Mouse (Mus musculus) neural tube, embryonic 10.5 days (tissue): ENCODE data around the gene 6330403K07Rik.
A peak's percentile ranks its signal among the peaks of the same experiment; 100 is the strongest.

Source experiments
- DNase-seq: peaks from one replicate; pipeline ENCODE4 v3.0.0-alpha.2; 2017; ENCODE audit warnings: low spot score; ENCODE audit errors: extremely low spot score

6330403K07Rik gene

DNA sequence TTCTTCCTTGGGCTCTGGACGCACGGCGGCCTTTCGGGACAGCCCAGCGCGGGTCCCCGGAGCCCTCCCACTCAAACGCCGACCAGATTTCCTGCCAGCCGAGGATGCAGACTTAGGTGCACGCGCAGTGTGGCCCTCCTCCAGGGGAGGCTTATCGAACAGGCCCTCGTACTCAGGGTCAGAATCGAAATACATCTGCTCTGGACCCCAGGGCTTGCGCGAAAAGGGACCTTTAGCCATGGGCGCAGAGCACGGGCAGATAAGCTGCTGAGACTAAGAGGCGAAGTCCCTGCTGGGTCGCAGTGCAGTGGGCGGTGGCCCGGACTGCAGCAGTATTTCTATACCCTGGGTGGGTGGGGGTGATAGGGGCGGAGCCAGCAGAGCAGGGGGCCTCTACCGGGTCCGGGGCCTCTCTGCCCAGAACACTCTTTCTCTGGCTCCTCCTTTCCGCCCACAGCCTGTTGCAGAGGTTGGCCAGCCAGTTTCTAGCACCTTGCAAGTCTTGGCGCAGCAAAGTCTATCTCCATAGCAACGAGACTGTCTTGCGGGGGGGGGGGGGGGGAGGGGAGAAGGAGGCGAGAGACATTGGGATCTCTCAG, at the start of gene 6330403K07Rik:
Gene 6330403K07Rik, minus strand, starts transcription at position 351 of the 599 bp plus-strand sequence.
- peak; percentile 84 for DNase-seq

DNA sequence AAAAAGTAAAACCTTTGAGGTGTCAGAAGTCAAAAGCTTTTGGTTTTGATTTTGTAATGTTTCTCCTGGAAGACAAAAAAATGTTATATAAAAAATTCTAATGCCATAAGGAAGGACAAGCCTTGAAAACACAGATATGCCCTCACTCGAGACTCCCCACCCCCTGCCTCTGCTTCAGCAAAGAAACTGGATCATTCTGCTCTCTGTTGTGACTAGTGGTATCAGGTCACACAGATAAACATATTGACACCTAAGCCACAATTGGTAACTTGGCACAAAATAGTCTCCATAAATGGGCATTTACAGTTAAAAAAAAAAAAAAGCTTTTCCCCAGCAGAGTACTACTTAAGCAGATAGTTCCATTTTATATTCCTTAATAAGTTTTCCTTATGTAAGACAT, 43.0 kb upstream of the 6330403K07Rik start:
- DNase-seq, result no peak

DNA sequence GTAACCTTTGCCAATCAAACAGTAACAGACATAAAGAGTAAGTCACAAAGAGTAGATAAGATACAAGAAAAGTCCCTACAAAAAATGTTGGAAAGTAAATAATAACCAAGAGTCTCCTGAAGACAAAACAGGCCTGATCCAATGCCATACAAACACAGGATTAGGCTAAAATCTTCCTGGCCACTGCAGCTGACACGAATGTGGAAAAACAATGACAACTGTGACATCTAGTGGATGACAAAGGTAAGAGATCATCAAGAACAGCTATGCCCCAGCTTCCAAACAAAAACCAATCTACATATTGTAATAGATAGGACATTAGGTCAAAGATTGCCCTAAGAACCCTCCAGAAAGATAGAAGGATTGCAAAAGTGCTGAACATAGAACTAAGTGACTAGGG, 19.2 kb upstream of the 6330403K07Rik start:
- DNase-seq, result no peak

DNA sequence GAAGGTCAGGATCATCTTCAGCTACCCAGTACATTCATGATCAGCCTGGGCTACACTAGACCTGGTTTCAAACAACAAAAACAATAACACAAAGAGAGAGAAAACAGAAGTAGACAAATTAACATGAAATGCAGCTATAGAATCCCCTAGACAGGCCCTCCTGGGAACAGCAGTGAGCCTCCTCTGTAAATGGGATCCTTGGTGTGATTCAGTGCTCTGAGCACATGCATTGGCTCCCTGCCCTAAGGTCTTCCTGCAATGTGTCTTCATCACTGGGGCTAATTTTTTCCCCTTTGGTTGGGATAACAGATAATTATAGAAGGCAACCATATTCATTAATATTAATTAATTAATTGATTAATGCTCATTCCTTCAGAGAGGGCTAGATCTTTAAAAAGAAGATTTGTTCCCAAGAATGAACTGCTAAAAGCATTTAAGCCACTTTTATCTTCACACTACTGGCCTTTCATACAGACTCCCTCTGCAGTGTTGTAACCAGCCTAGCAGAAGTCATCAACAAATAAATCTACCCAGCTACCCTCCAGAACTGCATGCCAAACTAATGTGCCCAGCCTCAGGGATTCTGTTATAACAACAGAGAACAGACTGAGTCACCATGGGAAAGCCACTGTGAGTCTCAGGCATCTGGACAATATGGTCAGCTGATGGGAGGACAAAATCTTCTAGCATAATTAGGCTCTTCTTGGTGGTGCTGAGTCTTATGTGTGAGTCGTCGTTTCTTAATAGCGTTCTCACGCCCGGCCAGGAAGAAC, 6.4 kb upstream of the 6330403K07Rik start:
- DNase-seq, result no peak

DNA sequence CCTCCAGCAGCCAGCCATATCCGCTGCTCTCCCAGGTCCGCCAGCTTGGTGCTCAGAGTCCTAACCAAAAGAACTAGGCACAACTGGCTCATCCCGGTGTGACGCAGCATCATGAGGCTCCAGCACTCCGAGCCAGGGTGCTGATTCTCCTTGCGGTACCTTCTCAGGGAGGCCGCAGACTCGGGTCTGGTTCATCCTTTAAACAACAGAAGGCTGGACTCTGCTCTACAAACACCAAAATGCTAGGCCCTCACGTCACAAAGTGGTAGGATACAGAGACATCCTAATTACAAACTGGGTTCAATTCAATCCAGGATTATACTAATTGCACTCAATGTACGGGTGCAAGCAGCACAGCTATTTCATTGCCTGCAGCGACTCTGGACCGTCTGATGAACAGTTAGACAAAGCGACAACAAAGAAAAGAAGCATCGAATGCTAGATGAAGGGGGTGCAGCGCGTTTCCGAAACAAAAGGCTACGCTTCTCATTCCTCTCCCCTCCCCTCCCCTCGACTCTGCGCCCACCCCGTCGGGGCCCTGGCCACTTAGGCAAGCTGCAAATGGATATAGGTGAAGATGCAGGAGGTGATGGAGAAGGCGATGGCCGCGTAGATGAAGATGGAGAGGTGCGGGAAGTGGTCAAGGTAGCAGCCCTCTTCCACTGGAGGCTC, 686 bp downstream of the 6330403K07Rik start:
- DNase-seq, result peak; percentile 45

DNA sequence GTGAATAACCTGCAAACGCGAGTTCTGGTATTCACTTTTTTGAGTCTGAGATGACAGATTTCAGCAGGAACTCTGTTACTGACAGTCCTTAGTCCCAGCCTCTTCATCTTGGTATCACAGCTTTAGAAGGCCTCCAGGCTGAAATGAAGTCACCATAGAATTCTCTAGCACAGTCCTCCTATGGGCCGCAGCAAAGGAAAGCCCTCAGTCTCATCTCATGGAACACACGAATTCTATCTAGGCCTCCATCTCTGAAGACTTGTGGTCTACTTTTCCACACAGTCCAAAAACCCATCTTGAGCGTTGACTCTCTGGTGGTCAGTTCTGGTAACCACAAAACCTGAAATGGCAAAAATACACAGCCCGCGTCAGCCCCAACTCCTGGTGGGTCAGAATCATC, 1.2 kb downstream of the 6330403K07Rik start:
- no peak for DNase-seq

DNA sequence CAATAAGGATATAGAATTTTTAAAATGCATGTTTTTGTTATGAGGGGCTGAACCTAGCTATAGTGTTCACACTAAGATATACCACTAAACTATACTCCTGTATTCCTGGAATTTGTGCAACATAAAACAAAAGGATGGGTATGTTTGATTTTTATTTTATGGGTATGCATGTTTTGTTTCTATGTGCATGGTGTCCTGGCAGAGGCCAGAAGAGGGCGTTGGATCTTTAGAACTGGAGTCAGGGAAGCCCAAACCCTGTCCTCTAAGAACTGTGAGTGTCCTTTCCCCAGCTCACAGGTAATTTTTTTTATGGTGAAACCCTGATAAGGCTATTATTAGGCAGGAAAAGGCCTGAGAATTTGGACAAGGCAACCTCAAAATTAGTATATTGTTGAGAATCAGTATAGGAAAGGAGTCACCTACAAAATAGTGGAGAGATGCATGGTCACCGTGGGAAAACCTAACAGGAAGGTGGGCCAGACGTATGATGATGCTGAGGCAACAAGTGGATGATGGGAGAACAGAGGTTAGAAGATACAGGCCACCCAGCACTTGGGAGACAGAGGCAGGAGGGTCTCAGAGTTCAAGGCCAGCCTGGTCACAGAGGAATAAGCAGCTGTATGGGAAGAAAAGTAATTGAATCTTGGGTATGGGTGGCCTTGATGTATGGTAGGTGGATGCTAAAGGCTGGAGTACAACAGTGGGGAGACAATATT, 3.8 kb downstream of the 6330403K07Rik start:
- no peak for DNase-seq

DNA sequence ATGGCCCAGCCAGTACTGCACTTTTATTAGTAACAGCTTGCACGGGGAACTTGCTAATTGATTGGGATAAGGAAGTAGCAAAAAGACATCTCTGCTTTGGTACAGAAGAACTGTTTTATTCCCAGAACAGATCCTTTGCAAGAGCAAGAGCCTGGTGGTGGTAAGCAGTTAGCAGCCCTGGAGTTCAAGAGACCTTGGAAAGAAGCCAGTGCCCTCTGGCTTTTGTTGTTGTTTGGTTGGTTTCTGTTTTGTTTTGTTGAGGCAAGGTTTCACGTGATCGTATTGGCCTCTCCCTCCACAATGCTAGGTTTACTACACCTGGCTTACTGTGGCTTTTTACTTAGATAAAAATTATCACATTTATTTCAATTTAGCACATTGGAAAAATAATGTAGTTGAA, 5.0 kb downstream of the 6330403K07Rik start:
- no peak for DNase-seq

DNA sequence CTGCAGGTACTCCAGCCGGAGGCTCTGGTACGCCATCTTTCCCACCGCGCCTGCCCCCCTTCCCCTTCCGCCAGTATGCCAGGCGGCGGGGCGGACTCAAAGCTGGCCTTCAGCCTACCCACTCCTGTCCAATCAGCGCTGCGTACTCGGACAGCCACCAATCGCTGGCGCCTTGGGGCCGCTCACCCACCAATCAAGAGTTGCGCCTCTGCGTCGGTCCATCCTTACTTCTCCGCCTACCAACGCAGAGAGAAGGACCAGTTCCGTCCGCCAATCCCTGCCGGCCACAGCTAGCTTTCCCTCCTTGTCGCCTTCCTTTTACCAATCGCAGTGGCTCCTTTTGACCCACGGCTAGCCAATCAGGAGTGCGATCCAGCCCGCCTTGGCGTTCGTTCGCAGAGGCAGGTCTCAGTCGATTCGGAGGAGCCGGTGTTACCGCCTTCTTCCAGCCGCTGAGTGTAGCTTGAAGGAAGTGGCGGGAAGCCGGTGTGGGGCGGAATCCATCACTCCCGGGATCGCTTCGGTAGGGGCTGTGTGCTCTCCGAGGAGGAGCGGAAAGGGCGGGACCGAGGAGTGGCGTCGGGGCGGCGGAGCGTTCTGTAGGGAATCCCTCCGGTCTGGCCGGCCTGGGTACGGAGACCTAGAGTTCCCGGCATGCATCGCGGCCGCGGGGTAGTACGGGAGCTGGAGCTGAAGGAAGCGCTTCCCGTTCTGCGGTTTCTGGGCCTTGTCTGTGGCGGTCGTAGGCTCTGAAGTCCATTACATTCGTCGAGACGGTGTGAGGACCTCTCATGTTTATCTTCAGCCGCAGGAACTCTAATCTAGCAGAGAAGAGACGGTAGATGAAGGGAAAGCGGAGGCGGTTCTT, 13.9 kb downstream of the 6330403K07Rik start, which contains the start of the genes Mis12 and Derl2:
Gene Mis12, plus strand, starts transcription at position 411 of the 868 bp plus-strand sequence.
Gene Derl2, minus strand, starts transcription at position 641 of the 868 bp plus-strand sequence.
- DNase-seq, result peak; percentile 97

DNA sequence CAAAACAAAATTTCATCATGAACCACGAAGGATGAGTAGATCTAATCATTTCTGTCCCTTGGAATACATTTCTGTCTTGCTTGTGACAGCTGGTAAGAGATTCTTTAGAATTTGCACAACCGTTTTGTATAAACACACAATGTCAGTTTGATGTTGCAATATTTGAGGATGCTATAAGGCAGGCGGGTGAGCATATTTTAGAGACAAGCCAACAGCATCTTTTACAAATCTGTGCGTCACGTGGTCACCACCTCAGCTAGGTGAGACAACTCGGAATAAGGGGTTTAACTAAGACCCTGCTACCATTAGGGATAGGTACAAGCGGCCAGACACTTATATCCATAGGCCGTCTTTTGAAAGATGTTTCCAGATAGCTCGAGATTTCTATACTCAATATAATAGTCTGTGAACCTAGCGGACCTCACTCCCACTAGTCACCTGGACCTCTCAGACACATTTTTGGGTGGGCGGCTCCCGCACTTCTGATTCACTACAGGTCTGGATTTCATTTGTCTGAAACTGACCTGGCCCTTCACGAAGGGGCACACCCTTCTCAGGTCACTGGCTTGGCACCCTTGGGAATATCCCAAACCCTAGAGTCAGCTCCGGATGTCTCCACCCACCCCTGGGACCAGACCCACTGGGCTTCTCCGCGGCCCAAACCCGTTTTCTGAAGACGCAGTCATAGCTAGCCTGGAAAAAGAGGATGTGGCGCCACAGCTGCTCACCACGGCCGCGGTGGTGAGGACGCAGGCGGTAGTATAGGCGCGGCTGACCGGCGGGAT, 14.7 kb downstream of the 6330403K07Rik start:
- no peak for DNase-seq

DNA sequence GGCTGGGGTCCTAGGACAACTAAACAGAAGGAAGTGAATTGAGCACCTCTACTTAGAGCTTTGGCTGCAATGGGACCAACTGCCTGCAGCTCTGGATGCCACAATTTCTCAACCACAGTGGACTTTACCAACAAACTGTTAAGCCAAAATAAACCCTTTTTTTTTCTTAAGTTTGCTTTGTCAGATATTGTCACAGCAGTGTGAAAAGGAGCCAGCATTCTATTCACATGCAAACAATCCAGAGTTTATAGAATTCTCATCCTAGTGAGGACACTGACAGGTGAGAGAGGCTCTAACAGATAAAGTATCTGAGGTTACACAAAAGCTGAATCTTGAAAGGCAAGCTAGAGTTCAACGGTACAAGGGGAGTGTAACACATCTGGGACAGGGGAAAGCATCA, 16.3 kb downstream of the 6330403K07Rik start:
- DNase-seq, result no peak

DNA sequence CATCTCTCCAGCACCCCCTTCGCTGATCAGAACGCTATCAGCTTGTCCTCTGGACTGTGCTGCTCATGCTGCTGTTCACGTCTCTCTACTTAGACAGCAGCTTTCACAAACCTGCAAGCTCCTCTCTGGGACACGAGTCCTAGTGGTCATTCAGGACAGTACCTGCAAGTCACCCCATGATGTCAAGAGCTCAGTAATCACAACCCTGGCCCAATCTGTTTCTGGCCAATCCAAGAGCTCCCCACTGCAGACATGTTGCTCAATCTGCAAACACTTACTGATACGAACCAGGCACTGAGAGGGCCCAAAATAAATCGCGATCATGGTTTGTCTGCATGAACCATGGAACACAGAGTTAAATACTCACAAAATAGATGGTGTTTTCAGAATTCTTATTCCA, 20.6 kb downstream of the 6330403K07Rik start:
- DNase-seq, result no peak

DNA sequence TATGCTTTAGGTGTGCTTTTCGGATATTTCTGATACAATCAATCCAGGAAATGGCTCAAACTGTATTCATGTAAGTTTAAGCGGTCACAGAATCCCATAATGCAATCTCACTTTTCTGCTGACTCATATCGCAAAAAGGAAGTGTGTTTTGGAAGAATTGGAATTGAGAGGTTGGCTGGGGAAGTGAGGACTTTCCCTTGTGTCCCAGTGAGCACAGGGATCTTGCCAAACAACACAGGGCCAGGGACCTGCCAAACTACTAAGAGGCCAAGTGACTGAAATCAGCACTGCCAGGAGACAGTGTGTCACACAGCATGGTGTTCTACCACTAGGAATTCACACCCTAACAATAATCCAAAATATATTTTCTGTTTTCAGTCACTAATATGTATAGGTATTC, 25.0 kb downstream of the 6330403K07Rik start:
- no peak for DNase-seq

DNA sequence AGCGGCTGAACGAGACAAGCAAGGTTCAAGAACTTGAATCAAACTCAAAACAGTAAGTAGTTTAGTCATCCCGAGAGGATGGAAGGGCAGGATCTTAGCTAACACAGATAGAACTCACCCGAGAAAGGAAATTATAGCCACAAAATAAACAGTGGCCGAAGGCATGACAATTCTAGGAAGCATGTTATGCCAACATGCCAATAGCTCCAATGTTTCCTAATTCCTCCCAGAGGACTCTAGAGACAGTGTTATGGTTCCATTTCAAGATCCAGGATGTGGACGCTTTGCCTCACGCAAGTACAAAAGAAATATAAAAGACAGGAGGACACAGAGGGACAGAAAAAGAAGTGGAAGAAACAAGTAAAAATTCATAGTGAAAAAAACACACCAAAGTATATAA, 25.5 kb downstream of the 6330403K07Rik start:
- DNase-seq, result no peak

DNA sequence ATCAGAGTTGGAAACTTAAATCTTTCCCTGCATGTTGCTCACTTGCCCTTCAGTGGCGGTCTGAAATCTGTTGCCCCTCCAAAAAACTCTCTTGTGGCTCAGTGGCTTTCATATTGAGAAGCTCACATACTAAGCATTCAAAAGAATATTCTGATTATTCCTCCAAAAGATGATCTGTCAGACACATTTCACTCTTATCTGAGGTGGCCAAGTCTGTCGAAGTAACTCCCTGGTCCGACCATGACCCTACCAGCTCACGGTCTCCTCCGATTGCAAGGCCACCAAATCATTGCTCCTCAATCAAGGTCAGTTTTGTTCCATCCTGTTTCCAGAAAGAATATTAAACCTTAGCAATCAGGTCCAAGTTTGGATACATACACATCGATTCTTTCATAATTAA, 26.3 kb downstream of the 6330403K07Rik start:
- no peak for DNase-seq

DNA sequence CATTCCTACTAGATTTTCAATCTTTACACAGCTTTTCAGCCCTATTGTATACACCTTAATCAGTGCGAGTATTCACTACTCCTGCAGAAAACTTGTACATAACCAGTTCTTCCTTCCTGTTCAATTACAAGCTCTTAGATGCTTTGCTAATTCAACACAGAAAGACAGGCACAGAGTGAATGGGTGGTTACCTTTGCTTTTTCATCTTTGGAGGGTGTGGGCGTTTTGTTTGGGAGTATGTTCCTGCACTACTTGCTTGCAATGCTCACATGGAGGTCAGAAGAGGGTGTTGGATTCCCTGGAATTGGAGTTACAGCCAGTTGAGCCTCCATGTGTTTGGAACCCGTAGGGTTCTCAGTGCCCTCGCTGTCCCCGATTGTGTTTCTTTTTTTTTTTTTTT, 28.3 kb downstream of the 6330403K07Rik start:
- no peak for DNase-seq

DNA sequence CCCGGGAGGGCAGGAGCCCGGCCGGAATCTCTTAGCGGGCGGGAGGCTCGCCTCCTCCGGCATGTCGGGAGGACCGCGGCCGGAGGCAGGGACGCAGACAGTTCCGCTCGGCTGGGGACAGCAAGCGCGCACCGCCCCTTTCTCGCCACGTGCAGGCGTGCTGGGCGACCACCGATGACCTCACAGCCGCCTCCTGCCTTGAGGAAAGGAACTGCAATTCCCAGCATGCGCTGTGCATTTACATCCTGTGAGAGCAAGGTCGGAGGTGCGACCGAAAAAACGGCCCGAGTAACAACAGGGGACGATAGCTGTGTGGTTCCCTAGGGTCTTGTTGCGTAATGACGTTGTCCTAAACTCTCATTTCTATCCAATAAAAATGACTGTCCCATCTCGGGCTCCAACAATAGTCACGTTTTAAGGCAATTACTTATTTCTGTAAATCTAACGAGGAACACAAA, 29.0 kb downstream of the 6330403K07Rik start, which contains the start of gene Dhx33:
Gene Dhx33, minus strand, starts transcription at position 122 of the 458 bp plus-strand sequence.
- peak; percentile 95 for DNase-seq

DNA sequence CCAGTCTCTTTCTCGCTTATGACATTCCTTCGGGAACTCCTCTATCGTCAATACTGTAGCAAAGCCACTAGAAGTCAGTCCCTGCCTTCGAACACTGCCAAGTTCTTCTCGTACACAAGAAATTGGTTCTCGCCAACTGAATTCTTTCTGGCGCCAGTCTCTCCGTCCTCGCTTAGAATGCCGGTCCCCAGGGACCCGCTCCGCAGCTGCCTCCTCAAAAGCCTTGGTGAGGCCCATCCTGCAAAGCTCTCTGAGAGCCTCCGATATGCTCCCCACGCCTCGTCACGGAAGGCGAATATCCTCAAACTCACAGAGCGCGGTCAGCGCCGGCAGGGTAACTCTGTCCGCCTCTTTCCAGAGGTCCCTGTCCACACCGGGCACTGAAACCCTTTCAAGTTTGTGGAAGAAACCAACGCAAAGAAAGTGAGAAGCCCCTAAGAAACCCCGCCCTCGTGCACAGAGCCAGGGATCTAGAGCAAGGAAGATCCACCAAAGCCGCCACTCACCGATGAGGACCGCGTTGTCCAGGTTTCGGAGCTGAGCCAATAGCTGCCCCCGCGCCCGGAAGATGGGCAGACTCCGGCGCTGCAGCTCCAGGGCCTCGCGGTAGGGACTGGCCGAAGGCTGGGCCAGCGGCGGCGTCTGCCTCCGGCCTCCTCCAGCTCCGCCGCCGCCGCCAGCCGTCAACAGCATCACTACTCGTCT, 29.6 kb downstream of the 6330403K07Rik start:
- no peak for DNase-seq

DNA sequence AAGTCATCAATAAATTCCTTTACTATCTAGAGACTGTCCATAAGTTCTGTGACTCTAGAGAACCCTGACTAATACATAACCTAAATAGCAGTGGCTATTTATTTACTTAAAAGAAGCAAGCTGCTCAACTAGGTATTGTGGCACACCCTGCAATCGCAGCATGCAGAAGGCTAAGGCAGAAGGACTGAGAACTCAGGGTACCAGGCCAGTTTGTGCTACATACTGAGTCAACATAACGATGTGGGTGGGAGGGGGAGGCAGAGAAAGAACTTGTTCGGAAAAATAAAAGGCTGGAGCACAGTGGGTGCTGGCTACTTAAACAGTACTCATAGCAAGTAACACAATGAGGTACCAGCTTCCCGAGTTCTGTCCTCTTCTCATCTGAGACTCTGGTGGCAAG, 32.1 kb downstream of the 6330403K07Rik start:
- DNase-seq, result no peak
